Mouse (Mus musculus) intestine, embryonic 16.5 days (tissue): ENCODE data around the gene Eif2b4. TPM values are rescaled to one million over a fixed set of nuclear protein-coding genes. Genes with fewer than 3 reads are reported as not detected.

ENCODE experiments used
- ATAC-seq: fragments of 200-750 bp; cut with Nextera tagmentation; 2 replicates; pipeline ENCODE4 v1.8.0; 2017; ENCODE audit warnings: moderate TSS enrichment, moderate library complexity
- H3K27ac ChIP-seq: fragments of 300-500 bp; sonication (generic); 2 replicates; pipeline ENCODE4 v1.5.1; 2014; ENCODE audit warnings: mild to moderate bottlenecking, low read length
- H3K27me3 ChIP-seq: fragments of 300-500 bp; sonication (generic); replicated peaks from 2 replicates; pipeline ENCODE4 v1.6.1; 2014; ENCODE audit warnings: low read length, control low read depth, mixed read lengths; ENCODE audit not compliant: control insufficient read depth, insufficient read depth
- H3K36me3 ChIP-seq: fragments of 300-500 bp; sonication (generic); 2 replicates; pipeline ENCODE4 v1.6.1; 2014; ENCODE audit warnings: low read length, control low read depth; ENCODE audit not compliant: control insufficient read depth, insufficient read depth
- H3K4me1 ChIP-seq: fragments of 300-500 bp; sonication (generic); 2 replicates; pipeline ENCODE4 v1.6.1; 2014; ENCODE audit warnings: low read length, control low read depth, mixed read lengths; ENCODE audit not compliant: control insufficient read depth, insufficient read depth
- H3K4me2 ChIP-seq: fragments of 300-500 bp; sonication (generic); 2 replicates; pipeline ENCODE4 v1.6.1; 2014; ENCODE audit warnings: low read depth, low read length, control low read depth
- H3K4me3 ChIP-seq: fragments of 300-500 bp; sonication (generic); 2 replicates; pipeline ENCODE4 v1.5.1; 2014; ENCODE audit warnings: mild to moderate bottlenecking, low read length
- H3K9ac ChIP-seq: fragments of 300-500 bp; sonication (generic); 2 replicates; pipeline ENCODE4 v1.6.1; 2014; ENCODE audit warnings: low read depth, low read length
- H3K9me3 ChIP-seq: fragments of 300-500 bp; sonication (generic); 2 replicates; pipeline ENCODE4 v1.6.1; 2016; ENCODE audit warnings: low read length, control low read depth; ENCODE audit not compliant: control insufficient read depth
- WGBS: fragments of 180-500 bp; shearing (Covaris S2); extraction: QIAGEN DNeasy Blood & Tissue Kit; methylation state at CpG from one replicate; pipeline ENCODE4 v1.1.7; 2014; 5-methylcytosine and 5-hydroxymethylcytosine counted together
- polyA plus RNA-seq: library from polyadenylated mRNA; unstranded; fragments of >200 nt; fragmentation: Nextera tagmentation; extraction: Ambion mirVana; gene quantifications from 2 replicates; pipeline ENCODE4 v1.2.1, GENCODE M21; 2015

The Eif2b4 gene
- polyA plus RNA-seq, 1 experiment from 2014 or later: 67.1 TPM

DNA sequence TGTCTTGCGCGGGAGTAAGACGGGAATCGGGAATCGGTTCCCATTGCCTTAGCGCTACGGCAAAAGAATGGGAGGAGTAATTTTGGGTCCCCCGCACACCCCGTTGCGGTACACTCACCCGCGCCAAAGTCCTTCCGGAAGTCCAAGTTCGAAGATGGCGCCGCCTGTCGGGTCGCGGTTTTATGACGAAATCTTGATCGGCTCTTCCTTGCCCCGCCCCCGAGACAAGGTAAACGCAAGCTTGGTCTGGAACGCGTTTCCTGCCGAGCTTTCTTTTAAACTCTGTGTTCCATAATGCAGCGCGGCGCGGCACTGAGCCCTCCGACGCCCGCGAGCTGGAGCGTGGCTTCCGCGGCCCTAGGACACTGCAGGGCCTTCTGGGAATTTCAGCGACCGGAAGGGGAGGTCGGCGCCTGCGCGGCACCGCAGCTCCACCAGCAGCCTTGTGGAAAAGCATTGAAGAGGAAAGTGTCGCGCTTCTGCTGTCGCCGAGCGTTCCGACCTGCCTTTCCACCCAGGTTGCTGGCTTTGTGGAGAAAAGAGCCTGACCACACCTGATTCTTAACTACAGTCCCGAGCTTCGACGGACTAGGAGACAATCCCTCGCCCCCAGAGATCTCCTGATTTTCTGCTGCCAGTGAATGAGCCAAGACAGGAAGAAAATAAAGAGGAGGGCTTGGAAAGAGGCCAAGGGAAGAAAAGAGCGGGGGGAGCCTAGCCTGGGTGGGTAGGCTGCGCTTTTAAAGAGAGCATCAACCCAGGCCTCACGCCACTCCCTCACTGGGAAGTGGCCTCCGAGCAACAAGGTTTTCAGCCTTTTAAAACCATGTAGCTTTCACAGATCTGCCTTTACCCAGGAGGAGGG is 13.2 kb downstream of the Eif2b4 start, which contains the start of the genes Gm29609 and Gtf3c2:
Gm29609 (minus strand) TSS at position 146 of the 865 bp plus-strand sequence.
Gtf3c2 (minus strand) TSS at position 379 of the 865 bp plus-strand sequence.
- Histone ChIP-seq H3K9ac (peak within 1 kb of the TSS; percentile 85), H3K4me3 (peak within 1 kb of the TSS; percentile 91), H3K4me1 (0 out of 2 replicates have a peak, but pooled peaks cover 3% of the 10 kb centered on the region), H3K27ac (peak within 1 kb of the TSS; percentile 99), H3K27me3 (no peaks in the 10 kb centered on the region), H3K9me3 (no peaks in the 10 kb centered on the region), H3K4me2 (peak within 1 kb of the TSS; percentile 84), H3K36me3 (no peaks in the 10 kb centered on the region)
- WGBS: under 1% methylated on average over 59 of the region's 59 CpGs
- peak; percentile 99 for ATAC-seq

DNA sequence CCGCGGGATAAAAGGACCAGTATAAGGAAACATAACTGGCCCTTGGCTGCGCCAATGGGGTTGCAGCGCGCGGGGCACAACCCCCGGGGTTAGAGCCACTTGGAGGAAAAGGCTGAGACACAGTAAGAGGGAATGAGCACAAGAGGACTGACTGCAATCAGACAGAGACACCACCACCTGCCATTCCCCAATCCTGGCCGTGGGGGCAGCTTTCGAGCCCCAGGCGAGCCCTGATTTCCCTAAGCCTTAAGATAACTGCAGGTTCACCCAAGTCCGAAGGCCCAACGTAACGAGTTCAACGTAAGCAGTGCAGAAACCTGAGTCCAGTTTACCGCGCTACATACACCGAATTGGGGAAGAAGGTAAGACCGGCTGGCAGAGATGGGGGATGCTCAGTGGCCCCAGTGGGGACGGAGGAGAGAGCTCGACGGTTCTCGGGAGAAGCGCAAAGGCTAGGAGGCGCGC is 13.9 kb downstream of the Eif2b4 start:
- Histone ChIP-seq H3K4me3 (peak overlapping the region; percentile 91), H3K9me3 (no peaks in the 10 kb centered on the region), H3K4me2 (peak overlapping the region; percentile 84), H3K27me3 (no peaks in the 10 kb centered on the region), H3K9ac (peak overlapping the region; percentile 85), H3K27ac (peak overlapping the region; percentile 99), H3K4me1 (0 out of 2 replicates have a peak, but pooled peaks cover 3% of the 10 kb centered on the region), H3K36me3 (no peaks in the 10 kb centered on the region)
- under 1% methylated on average over 25 of the region's 25 CpGs for WGBS
- peak; percentile 70 for ATAC-seq

DNA sequence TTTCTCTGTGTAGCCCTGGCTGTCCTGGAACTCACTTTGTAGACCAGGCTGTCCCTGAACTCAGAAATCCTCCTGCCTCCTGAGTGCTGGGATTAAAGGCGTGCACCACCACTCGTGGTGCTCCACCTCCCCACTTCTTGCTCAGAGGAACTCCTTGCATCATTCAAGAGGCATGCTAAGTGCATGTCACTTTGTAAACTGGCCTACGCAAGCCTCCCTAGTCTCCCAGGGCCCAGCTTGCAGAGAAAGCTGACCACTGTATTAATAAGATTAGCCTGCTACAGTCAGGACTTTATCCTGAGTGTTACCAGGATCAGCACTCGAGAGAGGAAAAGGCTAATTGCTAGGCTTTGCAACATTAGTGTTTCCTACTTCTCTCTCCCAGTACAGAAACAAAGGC is 24.6 kb downstream of the Eif2b4 start:
- H3K27me3 ChIP-seq: no peaks in the 10 kb centered on the region
- no peaks in the 10 kb centered on the region for H3K4me1 ChIP-seq
- no peak overlapping the region for H3K4me2 ChIP-seq
- no peaks in the 10 kb centered on the region for H3K9me3 ChIP-seq
- no peak overlapping the region for H3K4me3 ChIP-seq
- H3K27ac ChIP-seq: no peak overlapping the region
- H3K36me3 ChIP-seq: peaks cover 35% of the 10 kb centered on the region
- H3K9ac ChIP-seq: no peak overlapping the region
- ATAC-seq: no peak
- WGBS: 91% methylated on average over 4 of the region's 4 CpGs

DNA sequence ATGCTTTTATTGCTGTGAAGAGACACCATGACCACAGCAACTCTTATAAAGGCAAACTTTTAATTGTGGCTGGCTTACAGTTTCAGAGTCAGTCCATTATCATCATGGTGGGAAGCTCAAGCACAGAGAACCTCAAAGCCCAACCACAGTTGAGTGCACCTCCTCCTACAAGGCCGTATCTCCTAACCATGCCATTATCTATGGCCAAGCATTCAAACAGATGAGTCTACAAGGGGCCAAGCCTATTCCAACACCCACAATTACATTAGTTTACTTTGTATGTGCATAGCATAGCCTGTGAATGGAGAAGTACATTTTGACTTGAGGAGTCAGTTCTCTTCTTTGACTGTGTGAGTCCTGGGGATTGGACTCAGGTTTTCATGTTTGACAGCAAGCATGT is 28.4 kb downstream of the Eif2b4 start:
- Histone ChIP-seq H3K9ac (no peak overlapping the region), H3K27me3 (no peaks in the 10 kb centered on the region), H3K36me3 (peaks cover 32% of the 10 kb centered on the region), H3K4me3 (no peak overlapping the region), H3K9me3 (no peaks in the 10 kb centered on the region), H3K27ac (no peak overlapping the region), H3K4me2 (no peak overlapping the region), H3K4me1 (no peaks in the 10 kb centered on the region)
- 88% methylated on average over 1 of the region's 1 CpGs for WGBS
- ATAC-seq: no peak

DNA sequence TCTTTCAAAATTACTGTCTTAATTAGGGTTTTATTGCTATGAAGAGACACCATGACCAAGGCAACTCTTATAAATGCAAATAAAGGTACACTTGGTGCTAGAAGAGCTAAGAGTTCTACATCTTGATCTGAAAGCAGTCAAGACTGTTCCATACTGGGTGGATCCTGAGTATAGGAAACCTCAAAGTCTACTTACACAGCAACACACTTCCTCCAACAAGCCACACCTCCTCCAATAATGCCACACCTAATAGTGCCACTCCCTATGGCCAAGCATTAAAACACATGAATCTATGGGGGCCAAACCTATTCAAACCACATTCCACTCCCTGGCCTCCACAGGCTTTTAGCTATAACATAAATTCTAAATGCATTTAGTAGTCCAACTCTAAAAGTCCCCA is 30.8 kb downstream of the Eif2b4 start:
- H3K9ac ChIP-seq: no peak overlapping the region
- H3K4me3 ChIP-seq: no peak overlapping the region
- no peaks in the 10 kb centered on the region for H3K9me3 ChIP-seq
- no peaks in the 10 kb centered on the region for H3K4me1 ChIP-seq
- peaks cover 30% of the 10 kb centered on the region for H3K36me3 ChIP-seq
- no peak overlapping the region for H3K27ac ChIP-seq
- ATAC-seq: peak; percentile 44; the same call in 1 of the 2 replicates
- H3K4me2 ChIP-seq: no peak overlapping the region
- no peaks in the 10 kb centered on the region for H3K27me3 ChIP-seq

DNA sequence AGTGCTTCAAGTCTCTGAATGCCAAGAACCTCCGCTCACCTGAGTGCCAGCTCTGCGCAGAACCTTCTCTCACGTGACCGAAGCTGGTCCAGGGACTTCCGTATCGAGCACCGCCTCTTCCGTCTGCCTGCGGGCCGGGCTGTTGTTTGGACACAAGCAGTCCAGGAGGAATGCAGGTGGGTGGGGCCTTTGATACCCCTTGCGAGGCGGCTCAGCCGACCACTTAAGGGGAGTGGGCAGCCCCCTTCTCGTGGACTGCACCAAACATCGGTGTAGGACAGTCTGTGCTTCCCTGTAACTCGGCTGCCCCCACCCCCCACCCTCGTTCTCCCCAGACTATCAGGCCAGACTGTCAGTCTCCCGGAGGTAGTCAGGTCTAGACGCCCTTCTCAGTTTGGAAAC is 39.1 kb downstream of the Eif2b4 start, which contains the start of gene Mpv17:
Mpv17 (minus strand) TSS at position 100 of the 402 bp plus-strand sequence.
- peak within 1 kb of the TSS; percentile 50 for H3K27ac ChIP-seq
- peak within 1 kb of the TSS; percentile 73 for H3K4me3 ChIP-seq
- H3K4me1 ChIP-seq: peaks cover 6% of the 10 kb centered on the region
- H3K9ac ChIP-seq: peak within 1 kb of the TSS; percentile 81
- H3K36me3 ChIP-seq: peaks cover 13% of the 10 kb centered on the region
- H3K27me3 ChIP-seq: no peaks in the 10 kb centered on the region
- peak; percentile 96 for ATAC-seq
- no peaks in the 10 kb centered on the region for H3K9me3 ChIP-seq
- WGBS: under 1% methylated on average over 19 of the region's 19 CpGs
- H3K4me2 ChIP-seq: peak within 1 kb of the TSS; percentile 86

DNA sequence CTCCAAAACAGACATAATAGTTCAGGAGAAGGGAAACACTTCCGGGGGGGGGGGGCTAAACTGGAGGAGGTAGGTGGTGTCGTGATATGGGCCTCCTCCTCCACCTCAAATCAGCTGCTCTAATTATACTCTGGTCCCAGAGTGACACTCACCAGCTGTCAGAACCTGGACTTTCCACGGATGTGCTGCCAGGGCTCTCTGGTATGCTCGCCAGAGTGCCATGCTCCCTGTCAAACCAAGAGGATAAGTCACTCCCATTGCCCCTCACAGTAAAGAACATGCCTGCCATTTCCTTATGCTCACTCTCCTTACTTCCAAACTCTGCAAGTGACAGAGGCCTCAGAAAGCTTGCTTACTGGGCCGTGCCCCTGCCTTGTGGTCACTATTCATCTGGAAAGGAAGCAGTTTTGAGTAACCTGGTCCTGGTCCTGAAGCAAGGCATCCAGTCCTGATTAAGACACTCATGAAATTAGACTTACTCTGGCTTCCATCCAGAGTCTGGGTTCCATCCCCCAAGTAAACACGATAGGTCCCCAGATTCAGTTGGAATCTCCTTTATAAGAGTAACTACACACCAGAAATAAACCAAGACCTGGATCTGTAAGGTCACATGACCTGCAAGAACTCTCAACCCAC is 39.6 kb downstream of the Eif2b4 start:
- Histone ChIP-seq H3K27ac (peak overlapping the region; percentile 50), H3K9me3 (no peaks in the 10 kb centered on the region), H3K4me2 (peak overlapping the region; percentile 86), H3K36me3 (peaks cover 13% of the 10 kb centered on the region), H3K27me3 (no peaks in the 10 kb centered on the region), H3K4me1 (peaks cover 6% of the 10 kb centered on the region), H3K4me3 (peak overlapping the region; percentile 73), H3K9ac (peak overlapping the region; percentile 81)
- 17% methylated on average over 6 of the region's 6 CpGs for WGBS
- peak; percentile 30 for ATAC-seq

DNA sequence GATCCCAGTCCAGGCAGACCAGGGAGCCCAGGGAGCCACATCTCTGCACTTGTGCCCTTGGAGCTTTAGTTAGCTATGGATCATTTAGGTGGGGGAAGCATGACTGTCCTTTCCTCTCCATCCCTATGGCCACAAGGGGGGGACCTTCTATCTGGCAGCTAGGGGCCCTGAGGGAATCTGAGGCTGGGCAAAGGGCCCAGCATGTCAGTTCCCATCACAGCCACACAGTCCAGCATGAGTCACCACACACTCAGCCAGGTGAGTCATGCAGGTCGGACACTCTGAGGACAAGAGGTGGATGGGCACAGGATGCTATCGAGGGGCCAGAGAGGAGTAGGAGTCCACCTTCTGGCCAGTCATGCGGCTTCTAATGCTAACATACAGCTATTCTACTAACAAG is 41.5 kb downstream of the Eif2b4 start:
- Histone ChIP-seq H3K27me3 (no peaks in the 10 kb centered on the region), H3K27ac (no peak overlapping the region), H3K4me2 (no peak overlapping the region), H3K4me1 (peaks cover 6% of the 10 kb centered on the region), H3K9me3 (no peaks in the 10 kb centered on the region), H3K36me3 (no peaks in the 10 kb centered on the region; the same call in 1 of the 2 replicates), H3K9ac (no peak overlapping the region), H3K4me3 (no peak overlapping the region)
- no peak for ATAC-seq
- WGBS: 85% methylated on average over 3 of the region's 3 CpGs

DNA sequence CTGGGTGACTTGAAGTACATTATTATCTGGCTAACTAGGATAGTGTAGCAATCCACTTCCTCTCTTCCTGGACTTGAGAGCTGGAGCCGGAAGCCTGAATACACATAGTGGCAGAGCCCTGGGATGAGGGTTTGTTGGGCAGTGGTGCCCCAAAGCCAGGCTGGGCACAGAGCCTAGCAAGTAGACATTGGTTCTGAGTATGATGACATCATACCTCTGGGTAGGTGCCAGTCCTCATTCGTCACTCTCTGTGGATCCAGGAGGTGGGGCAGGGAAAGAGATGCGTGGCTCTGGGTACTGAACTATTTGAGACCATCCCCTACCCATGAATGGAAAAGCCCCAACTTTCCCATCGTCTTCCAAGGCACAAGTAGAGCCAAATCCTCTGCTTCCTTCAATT is 43.4 kb downstream of the Eif2b4 start:
- WGBS: 86% methylated on average over 4 of the region's 4 CpGs
- H3K4me3 ChIP-seq: no peak overlapping the region
- H3K27me3 ChIP-seq: no peaks in the 10 kb centered on the region
- H3K4me2 ChIP-seq: no peak overlapping the region
- H3K27ac ChIP-seq: no peak overlapping the region
- H3K36me3 ChIP-seq: no peaks in the 10 kb centered on the region; the same call in 1 of the 2 replicates
- H3K9me3 ChIP-seq: no peaks in the 10 kb centered on the region
- no peak overlapping the region for H3K9ac ChIP-seq
- no peak for ATAC-seq
- peaks cover 6% of the 10 kb centered on the region for H3K4me1 ChIP-seq
